Mouse (Mus musculus) myocyte (in vitro differentiated cells): ENCODE results near the gene 9130213A22Rik. TPM values are rescaled to one million over a fixed set of nuclear protein-coding genes. Genes with fewer than 3 reads are reported as not detected.

Experiments used
- H3K27me3 ChIP-seq: one replicate; pipeline ENCODE4 v1.6.1; 2011; ENCODE audit not compliant: control insufficient read depth, insufficient read depth, insufficient read length
- H3K36me3 ChIP-seq: one replicate; pipeline ENCODE4 v1.6.1; 2011; ENCODE audit not compliant: control insufficient read depth, insufficient read depth
- H3K4me2 ChIP-seq: one replicate; pipeline ENCODE4 v1.6.1; 2011; ENCODE audit warnings: low read depth, control low read depth
- H3K4me3 ChIP-seq: one replicate; pipeline ENCODE4 v1.5.1; 2011; ENCODE audit warnings: mild to moderate bottlenecking, control low read depth, moderate library complexity
- H3K79me2 ChIP-seq: one replicate; pipeline ENCODE4 v1.6.1; 2011; ENCODE audit not compliant: control insufficient read depth, insufficient read depth
- H3ac ChIP-seq: one replicate; pipeline ENCODE4 v1.6.1; 2011; ENCODE audit not compliant: control insufficient read depth, insufficient read length
- CEBPB ChIP-seq: IDR thresholded peaks from 2 replicates; pipeline ENCODE4 v1.6.1; 2011; ENCODE audit warnings: mild to moderate bottlenecking, moderate library complexity; ENCODE audit not compliant: poor library complexity, insufficient read depth, severe bottlenecking
- E2F4 ChIP-seq: IDR thresholded peaks from one replicate; pipeline ENCODE4 v1.6.1; 2011; ENCODE audit warnings: mild to moderate bottlenecking, control low read depth, moderate library complexity; ENCODE audit not compliant: insufficient read depth
- MAX ChIP-seq: IDR thresholded peaks from one replicate; pipeline ENCODE4 v1.6.1; 2011; ENCODE audit warnings: low read depth, mild to moderate bottlenecking, control low read depth
- MYOD1 ChIP-seq, 3 experiments: IDR thresholded peaks; one replicate each; pipeline ENCODE4 v1.6.1; 2011; ENCODE audit warnings: control low read depth in 2 of 3, low read depth in 2 of 3, mild to moderate bottlenecking in 2 of 3, moderate library complexity in 1 of 3; ENCODE audit not compliant: insufficient read length in 2 of 3, control insufficient read depth in 1 of 3
- MYOG ChIP-seq, 3 experiments: IDR thresholded peaks; one replicate each; pipeline ENCODE4 v1.6.1; 2011; ENCODE audit warnings: control low read depth in 2 of 3, low read depth in 2 of 3, mild to moderate bottlenecking in 2 of 3; ENCODE audit not compliant: insufficient read length in 2 of 3, control insufficient read depth in 1 of 3, insufficient read depth in 1 of 3
- POLR2A ChIP-seq: IDR thresholded peaks from one replicate; pipeline ENCODE4 v1.6.1; 2011; ENCODE audit warnings: low read depth, mild to moderate bottlenecking, control low read depth, moderate library complexity; ENCODE audit not compliant: insufficient read length
- POLR2AphosphoS2 ChIP-seq: IDR thresholded peaks from one replicate; pipeline ENCODE4 v1.6.1; 2011; ENCODE audit warnings: low read depth, control low read depth; ENCODE audit not compliant: insufficient read length
- REST ChIP-seq: IDR thresholded peaks from one replicate; pipeline ENCODE4 v1.6.1; 2011; ENCODE audit warnings: mild to moderate bottlenecking, control low read depth, moderate library complexity; ENCODE audit not compliant: insufficient read depth, insufficient read length
- SRF ChIP-seq: IDR thresholded peaks from one replicate; pipeline ENCODE4 v1.6.1; 2011; ENCODE audit warnings: low read depth; ENCODE audit not compliant: control insufficient read depth, insufficient read length
- TCF12 ChIP-seq: IDR thresholded peaks from one replicate; pipeline ENCODE4 v1.6.1; 2011; ENCODE audit warnings: mild to moderate bottlenecking, control low read depth; ENCODE audit not compliant: poor library complexity, insufficient read depth, severe bottlenecking
- TCF3 ChIP-seq: IDR thresholded peaks from one replicate; pipeline ENCODE4 v1.6.1; 2011; ENCODE audit warnings: low read depth, control low read depth; ENCODE audit not compliant: insufficient read length
- USF1 ChIP-seq: IDR thresholded peaks from one replicate; pipeline ENCODE4 v1.6.1; 2011; ENCODE audit warnings: low read depth, mild to moderate bottlenecking, control low read depth, moderate library complexity
- polyA plus RNA-seq: library from polyadenylated mRNA; unstranded; fragments of >200 nt; fragmentation: generic; extraction: Trizol; gene quantifications from one replicate; pipeline ENCODE4 v1.2.1, GENCODE M21; 2012; ENCODE audit warnings: missing spikeins

The 9130213A22Rik gene
- polyA plus RNA-seq, 1 experiment = 0.78 TPM

DNA sequence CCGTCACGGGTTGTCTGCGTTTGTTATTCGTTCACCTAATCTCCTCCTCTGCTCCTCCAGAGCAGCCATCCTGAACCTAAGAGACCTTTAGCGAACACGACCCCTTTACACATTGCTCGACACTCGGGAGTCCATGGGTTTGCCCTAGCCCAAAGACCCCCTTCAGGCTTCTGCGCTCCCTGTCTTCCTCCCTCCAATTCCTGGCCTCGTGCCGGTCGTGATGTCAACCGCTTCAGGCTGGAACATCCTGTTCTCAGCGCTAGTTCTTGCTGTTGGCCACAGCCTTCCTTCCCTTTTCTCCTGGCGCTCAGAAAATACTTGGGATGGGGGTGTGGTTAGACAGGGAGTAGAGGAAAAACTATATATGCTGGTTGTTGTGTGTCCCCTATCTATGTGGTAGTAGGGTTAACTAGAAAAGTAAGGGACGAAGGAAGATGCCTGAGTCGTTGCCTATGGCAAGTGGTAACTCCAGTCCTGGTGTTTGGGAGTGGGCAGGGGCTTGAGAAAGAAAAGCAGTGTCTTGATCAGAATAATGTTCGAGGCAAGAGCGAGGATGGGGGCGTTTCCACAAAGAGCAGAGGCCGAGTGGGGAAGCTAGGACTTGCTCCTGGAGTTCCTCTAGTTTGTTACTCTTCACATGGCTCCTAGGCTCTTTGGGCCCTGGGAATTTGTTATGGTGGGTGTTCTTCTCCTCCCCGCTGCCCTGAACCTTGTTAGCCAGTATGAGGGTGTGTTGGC, 23.0 kb downstream of the 9130213A22Rik start:
- Histone ChIP-seq H3K36me3 (peaks cover 24% of the 10 kb centered on the region), H3K79me2 (peaks cover 10% of the 10 kb centered on the region), H3ac (peak overlapping the region; percentile 5), H3K4me3 (peak overlapping the region; percentile 40), H3K4me2 (peak overlapping the region; percentile 99), H3K27me3 (no peaks in the 10 kb centered on the region)
- TF ChIP-seq TCF12 (no peak), USF1 (no peak), REST (no peak)

DNA sequence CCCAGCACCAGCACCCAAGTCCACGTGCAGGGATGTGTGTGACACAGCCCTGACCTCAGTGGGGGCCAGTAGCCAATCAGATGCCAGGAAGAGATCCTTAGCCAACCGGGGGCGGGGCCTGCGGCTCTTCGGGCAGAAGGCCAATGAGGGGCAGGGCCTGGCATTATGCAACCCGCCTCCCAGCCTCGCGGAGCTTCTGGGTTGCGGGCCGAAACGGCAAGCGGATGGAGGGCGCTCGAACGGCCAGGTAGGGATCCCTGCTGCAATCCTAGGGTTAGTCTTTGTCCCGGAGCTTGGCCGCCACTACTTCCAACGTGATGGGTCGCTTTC, 23.7 kb downstream of the 9130213A22Rik start:
- Histone ChIP-seq H3K79me2 (peaks cover 10% of the 10 kb centered on the region), H3K36me3 (peaks cover 19% of the 10 kb centered on the region), H3K4me2 (peak overlapping the region; percentile 99), H3K27me3 (no peaks in the 10 kb centered on the region), H3ac (peak overlapping the region; percentile 5), H3K4me3 (peak overlapping the region; percentile 40)
- no peak for TF ChIP-seq TCF3
- peak; percentile 65 for TF ChIP-seq POLR2A
- TF ChIP-seq MYOG (IDR thresholded peaks at IDR 0.05; ENCODE audit: control insufficient read depth in 1 of 3, insufficient read depth in 1 of 3, insufficient read length in 2 of 3, low read depth in 2 of 3) = peak in 1 of 3 experiments; percentile 42
- TF ChIP-seq MAX = peak; percentile 88
- TF ChIP-seq POLR2AphosphoS2 = peak; percentile 51
- no peak for TF ChIP-seq TCF12
- TF ChIP-seq REST = no peak
- TF ChIP-seq MYOD1 (IDR thresholded peaks at IDR 0.05; ENCODE audit: control insufficient read depth in 1 of 3, insufficient read length in 2 of 3, low read depth in 2 of 3) = no peak
- TF ChIP-seq USF1 = peak; percentile 49
- no peak for TF ChIP-seq SRF
- no peak for TF ChIP-seq E2F4
- peak; percentile 86 for TF ChIP-seq CEBPB

DNA sequence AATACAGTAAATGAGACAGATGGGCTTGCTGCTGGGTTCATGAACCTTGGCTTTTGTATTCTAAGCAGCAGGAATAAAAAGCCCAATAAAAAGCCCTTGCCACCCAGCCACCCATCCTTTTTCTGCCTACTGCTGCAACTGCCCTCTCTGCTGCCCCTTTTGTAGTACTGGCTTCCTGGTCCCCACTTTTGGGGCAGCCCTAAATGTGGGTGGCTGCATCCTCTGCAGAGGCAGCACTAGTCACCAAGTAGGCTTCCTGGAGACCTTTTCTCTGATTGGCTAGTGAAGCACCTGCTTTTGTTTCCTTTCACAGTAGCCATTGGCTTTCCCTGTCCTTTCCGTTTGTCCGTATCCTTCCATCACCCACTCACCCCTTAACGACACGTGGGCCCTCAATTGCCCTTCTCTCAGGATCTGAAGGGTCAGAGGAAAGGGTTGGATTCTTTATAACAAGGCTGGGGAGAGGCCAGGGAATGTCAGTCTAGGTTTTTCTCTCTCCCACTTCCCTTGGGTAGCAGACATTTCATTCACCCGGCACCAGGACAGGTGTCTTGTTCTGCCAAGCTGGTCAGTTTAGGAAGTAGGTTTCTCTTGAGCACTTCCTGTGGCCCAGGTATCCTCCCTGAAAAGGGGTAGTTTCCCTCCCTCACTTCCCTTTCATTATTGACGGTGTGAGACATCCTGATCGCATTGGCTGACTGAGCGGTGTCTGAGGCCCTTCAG, 24.2 kb downstream of the 9130213A22Rik start:
- H3ac ChIP-seq = no peak overlapping the region
- H3K4me2 ChIP-seq = peak overlapping the region; percentile 99
- TF ChIP-seq POLR2A (no peak), MYOG (IDR thresholded peaks at IDR 0.05; ENCODE audit: control insufficient read depth in 1 of 3, insufficient read depth in 1 of 3, insufficient read length in 2 of 3, low read depth in 2 of 3) (no peak), E2F4 (no peak), TCF3 (no peak), POLR2AphosphoS2 (no peak), MAX (no peak), REST (no peak), CEBPB (no peak), USF1 (no peak), TCF12 (no peak), SRF (no peak), MYOD1 (IDR thresholded peaks at IDR 0.05; ENCODE audit: control insufficient read depth in 1 of 3, insufficient read length in 2 of 3, low read depth in 2 of 3) (no peak)
- H3K36me3 ChIP-seq = peaks cover 14% of the 10 kb centered on the region
- no peaks in the 10 kb centered on the region for H3K27me3 ChIP-seq
- H3K79me2 ChIP-seq = peaks cover 10% of the 10 kb centered on the region
- peak overlapping the region; percentile 40 for H3K4me3 ChIP-seq

DNA sequence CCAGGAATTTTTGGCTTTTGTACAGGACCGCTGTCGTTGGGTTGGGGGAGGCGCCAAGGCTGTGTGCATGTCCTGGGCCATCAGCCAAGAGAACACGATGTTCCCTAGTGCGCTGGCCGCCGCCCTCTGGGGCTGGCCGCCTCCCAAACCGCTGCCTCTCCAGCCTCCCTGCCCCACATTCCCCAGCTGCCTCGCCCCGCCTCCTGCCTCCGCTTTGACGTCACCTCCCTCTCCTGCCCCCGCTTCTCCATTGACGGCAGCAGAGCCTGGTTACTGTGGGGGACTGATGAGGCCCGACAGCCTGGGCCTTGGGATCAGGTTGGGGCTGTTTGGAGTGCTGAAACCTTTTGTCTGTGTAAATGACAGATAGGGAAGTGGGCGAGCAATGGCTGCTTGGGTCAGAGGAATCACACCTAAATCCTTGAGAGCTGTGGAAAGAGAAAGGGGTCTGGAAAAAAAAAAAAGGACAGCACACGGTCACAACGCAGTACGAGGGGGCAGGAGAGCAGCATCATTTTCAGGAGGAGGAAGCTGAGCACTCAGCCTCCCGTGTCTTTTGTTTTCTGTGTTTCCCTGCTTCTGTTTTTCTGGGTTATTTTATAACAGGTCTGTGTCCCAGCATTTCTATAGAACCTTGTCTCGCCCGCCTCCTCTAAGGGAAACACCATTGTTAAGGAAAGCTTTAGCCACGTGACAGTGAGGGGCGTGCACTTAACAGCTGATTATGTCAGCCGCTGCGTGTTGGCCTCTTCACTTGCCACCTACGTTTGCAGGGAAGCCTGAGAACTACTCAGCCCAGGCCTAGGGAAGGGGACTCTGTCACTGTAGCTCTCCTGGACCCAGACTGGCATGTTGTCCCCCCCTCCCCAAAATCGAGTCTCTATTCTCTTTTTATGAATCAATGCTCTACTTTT, 25.1 kb downstream of the 9130213A22Rik start:
- Histone ChIP-seq H3K4me2 (peak overlapping the region; percentile 99), H3K27me3 (no peaks in the 10 kb centered on the region), H3K36me3 (peaks cover 8% of the 10 kb centered on the region), H3K4me3 (peak overlapping the region; percentile 36), H3ac (no peak overlapping the region), H3K79me2 (peaks cover 10% of the 10 kb centered on the region)
- peak; percentile 98 for TF ChIP-seq USF1
- TF ChIP-seq TCF12 = no peak
- no peak for TF ChIP-seq REST
- TF ChIP-seq POLR2AphosphoS2 = peak; percentile 59
- TF ChIP-seq MYOG (IDR thresholded peaks at IDR 0.05; ENCODE audit: control insufficient read depth in 1 of 3, insufficient read depth in 1 of 3, insufficient read length in 2 of 3, low read depth in 2 of 3) = peak; percentile 43 to 94 (median 82)
- TF ChIP-seq SRF = peak; percentile 46
- TF ChIP-seq TCF3 = peak; percentile 69
- TF ChIP-seq POLR2A = peak; percentile 68
- no peak for TF ChIP-seq E2F4
- TF ChIP-seq MYOD1 (IDR thresholded peaks at IDR 0.05; ENCODE audit: control insufficient read depth in 1 of 3, insufficient read length in 2 of 3, low read depth in 2 of 3) = peak in 2 of 3 experiments; percentile 87 to 95
